Mouse (Mus musculus): ENCODE results near the gene St6galnac6.

St6galnac6 gene

GRCm38 (mm10) chr2:32617109-32617508 lies 17.6 kb downstream of the St6galnac6 start:
- DNase-seq (ENCODE audit: low spot score), result no peak

GRCm38 (mm10) chr2:32617601-32618000 lies 18.1 kb downstream of the St6galnac6 start:
- DNase-seq (ENCODE audit: low spot score), result no peak

GRCm38 (mm10) chr2:32618051-32618450 lies 18.5 kb downstream of the St6galnac6 start:
- no peak for DNase-seq (ENCODE audit: low spot score)

- no peak for DNase-seq (ENCODE audit: low spot score)
Measured at GRCm38 (mm10) chr2:32620682-32621516, 21.4 kb downstream of the St6galnac6 start.

GRCm38 (mm10) chr2:32621517-32621859 lies 22.0 kb downstream of the St6galnac6 start, which contains the start of gene Ak1:
Ak1 (plus strand) TSS chr2:32621758.
- DNase-seq (ENCODE audit: low spot score), result no peak

GRCm38 (mm10) chr2:32624111-32624748 lies 24.7 kb downstream of the St6galnac6 start:
- no peak for DNase-seq (ENCODE audit: low spot score)

GRCm38 (mm10) chr2:32625212-32625872 lies 25.8 kb downstream of the St6galnac6 start:
- peak; percentile 47 for DNase-seq (ENCODE audit: low spot score)

GRCm38 (mm10) chr2:32625873-32626694 lies 26.6 kb downstream of the St6galnac6 start:
- DNase-seq (ENCODE audit: low spot score), result no peak

GRCm38 (mm10) chr2:32627266-32628043 lies 27.9 kb downstream of the St6galnac6 start:
- DNase-seq (ENCODE audit: low spot score), result no peak

GRCm38 (mm10) chr2:32628044-32628550 lies 28.6 kb downstream of the St6galnac6 start:
- no peak for DNase-seq (ENCODE audit: low spot score)

- DNase-seq (ENCODE audit: low spot score), result no peak
Measured at GRCm38 (mm10) chr2:32628729-32629128, 29.2 kb downstream of the St6galnac6 start.

- peak; percentile 66 for DNase-seq (ENCODE audit: low spot score)
Measured at GRCm38 (mm10) chr2:32629276-32629976, 29.9 kb downstream of the St6galnac6 start.

GRCm38 (mm10) chr2:32630036-32630435 lies 30.5 kb downstream of the St6galnac6 start:
- no peak for DNase-seq (ENCODE audit: low spot score)

- no peak for DNase-seq (ENCODE audit: low spot score)
Measured at GRCm38 (mm10) chr2:32631046-32631445, 31.5 kb downstream of the St6galnac6 start.

- DNase-seq (ENCODE audit: low spot score), result no peak
Measured at GRCm38 (mm10) chr2:32631737-32632394, 32.4 kb downstream of the St6galnac6 start.

- no peak for DNase-seq (ENCODE audit: low spot score)
Measured at GRCm38 (mm10) chr2:32633660-32634059, 34.2 kb downstream of the St6galnac6 start.

GRCm38 (mm10) chr2:32634277-32635105 lies 35.0 kb downstream of the St6galnac6 start:
- DNase-seq (ENCODE audit: low spot score), result no peak

- no peak for DNase-seq (ENCODE audit: low spot score)
Measured at GRCm38 (mm10) chr2:32636617-32637016, 37.1 kb downstream of the St6galnac6 start.

- no peak for DNase-seq (ENCODE audit: low spot score)
Measured at GRCm38 (mm10) chr2:32637778-32638281, 38.3 kb downstream of the St6galnac6 start.
